ENCODE assay signal across 25 mouse cellular contexts in the genomic region with DNA sequence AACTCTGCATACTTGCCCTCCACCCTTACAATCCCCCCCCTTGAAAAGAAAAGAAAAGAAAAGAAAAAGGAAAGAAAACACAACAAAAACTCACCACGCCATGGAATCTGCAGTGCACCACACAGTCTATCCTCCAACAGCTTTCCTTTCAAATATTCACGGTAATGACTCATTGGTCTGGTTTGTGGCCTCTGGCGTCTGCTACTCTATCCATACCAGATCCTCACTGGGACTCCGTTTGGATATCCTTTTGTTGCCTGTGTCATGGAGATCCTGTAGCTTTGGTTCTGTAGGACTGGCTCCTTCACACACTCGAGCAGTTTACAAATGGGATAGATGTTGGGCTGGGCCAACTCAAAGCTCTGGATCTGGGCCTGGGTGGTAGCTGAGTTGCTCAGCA.
"Had no signal": no experiment of that assay in that cellular context is flagged by ENCODE, and none has a peak within 500 bp of the region (broad histone marks: within the 10 kb centered on the region; RNA-seq: fewer than 3 reads in every experiment).

No protein-coding gene starts in this region.

- H3K36me3 ChIP-seq: heart, embryonic 13.5 days; heart, embryonic 15.5 days; hindbrain, embryonic 10.5 days; hindbrain, embryonic 12.5 days; hindbrain, embryonic 15.5 days; limb, embryonic 10.5 days; limb, embryonic 12.5 days; liver, embryonic 13.5 days; liver, embryonic 15.5 days had no signal

- H3K4me2 ChIP-seq: heart, embryonic 11.5 days; heart, embryonic 13.5 days; heart, embryonic 15.5 days; hindbrain, embryonic 12.5 days; hindbrain, embryonic 15.5 days; limb, embryonic 12.5 days; liver, embryonic 11.5 days; liver, embryonic 13.5 days; liver, embryonic 15.5 days had no signal

- DNase-seq: gastrocnemius, postnatal 14 days; gastrocnemius, postnatal 36 days; heart, adult 2 months; heart, postnatal 4 days; kidney, adult 11 months; kidney, adult 8-10 months; kidney, postnatal 10 days; kidney, postnatal 25 days; kidney, postnatal 4 days; liver; liver, embryonic 13.5 days had no signal

- H3K27ac ChIP-seq: heart, adult 2 months; heart, embryonic 13.5 days; heart, embryonic 15.5 days; hindbrain, embryonic 10.5 days; hindbrain, embryonic 12.5 days; hindbrain, embryonic 15.5 days; hindbrain, postnatal 0 days; layer of hippocampus, adult 2 months; limb, embryonic 10.5 days; limb, embryonic 12.5 days; liver, embryonic 13.5 days; liver, embryonic 15.5 days had no signal

- H3K27me3 ChIP-seq: heart, embryonic 13.5 days; heart, embryonic 15.5 days; hindbrain, embryonic 12.5 days; hindbrain, embryonic 15.5 days; limb, embryonic 12.5 days; liver, embryonic 13.5 days; liver, embryonic 15.5 days had no signal

- ATAC-seq: intestine, embryonic 16.5 days had no signal

- H3K4me3 ChIP-seq: heart, adult 2 months; heart, embryonic 13.5 days; heart, embryonic 15.5 days; hindbrain, embryonic 10.5 days; hindbrain, embryonic 12.5 days; hindbrain, embryonic 15.5 days; layer of hippocampus, adult 2 months; left cerebral cortex, adult 2 months; limb, embryonic 10.5 days; limb, embryonic 12.5 days; liver, embryonic 13.5 days; liver, embryonic 15.5 days had no signal

- H3K9me3 ChIP-seq: heart, embryonic 13.5 days; heart, embryonic 15.5 days; hindbrain, embryonic 10.5 days; hindbrain, embryonic 12.5 days; hindbrain, embryonic 15.5 days; limb, embryonic 10.5 days; limb, embryonic 12.5 days; liver, embryonic 15.5 days had no signal

- H3K4me1 ChIP-seq: heart, embryonic 13.5 days; heart, embryonic 15.5 days; hindbrain, embryonic 10.5 days; hindbrain, embryonic 12.5 days; hindbrain, embryonic 15.5 days; limb, embryonic 10.5 days; limb, embryonic 12.5 days; liver, embryonic 13.5 days; liver, embryonic 15.5 days had no signal

- H3K9ac ChIP-seq: heart, embryonic 13.5 days; heart, embryonic 15.5 days; hindbrain, embryonic 12.5 days; hindbrain, embryonic 15.5 days; limb, embryonic 12.5 days; liver, embryonic 13.5 days; liver, embryonic 15.5 days had no signal
